Mouse (Mus musculus): ENCODE data around the gene Hnrnpul1. TPM values are rescaled to one million over a fixed set of nuclear protein-coding genes. Genes with fewer than 3 reads are reported as not detected.
A peak's percentile ranks its signal among the peaks of the same experiment; 100 is the strongest.

The Hnrnpul1 gene
- polyA plus RNA-seq, 1 experiment from 2014 or later = 51.5 TPM

GRCm38 (mm10) chr7:25768229-25768628 is 13.7 kb upstream of the Hnrnpul1 start:
- Histone ChIP-seq H3K27ac (no peak overlapping the region), H3K4me2 (replicated peaks) (no peak overlapping the region), H3K4me1 (replicated peaks) (no peaks in the 10 kb centered on the region), H3K27me3 (replicated peaks) (no peaks in the 10 kb centered on the region), H3K9me3 (no peaks in the 10 kb centered on the region), H3K4me3 (replicated peaks) (no peak overlapping the region), H3K9ac (no peak overlapping the region), H3K36me3 (peaks cover 33% of the 10 kb centered on the region; the same call in 1 of the 2 replicates)
- WGBS = 87% methylated on average over 5 of the region's 5 CpGs
- no peak for ATAC-seq

GRCm38 (mm10) chr7:25766108-25766507 is 11.6 kb upstream of the Hnrnpul1 start:
- Histone ChIP-seq H3K4me1 (replicated peaks) (no peaks in the 10 kb centered on the region), H3K9ac (no peak overlapping the region), H3K27me3 (replicated peaks) (no peaks in the 10 kb centered on the region), H3K27ac (no peak overlapping the region), H3K4me2 (replicated peaks) (no peak overlapping the region), H3K9me3 (no peaks in the 10 kb centered on the region), H3K4me3 (replicated peaks) (no peak overlapping the region), H3K36me3 (peaks cover 33% of the 10 kb centered on the region; the same call in 1 of the 2 replicates)
- no peak for ATAC-seq
- 86% methylated on average over 6 of the region's 6 CpGs for WGBS

DNA sequence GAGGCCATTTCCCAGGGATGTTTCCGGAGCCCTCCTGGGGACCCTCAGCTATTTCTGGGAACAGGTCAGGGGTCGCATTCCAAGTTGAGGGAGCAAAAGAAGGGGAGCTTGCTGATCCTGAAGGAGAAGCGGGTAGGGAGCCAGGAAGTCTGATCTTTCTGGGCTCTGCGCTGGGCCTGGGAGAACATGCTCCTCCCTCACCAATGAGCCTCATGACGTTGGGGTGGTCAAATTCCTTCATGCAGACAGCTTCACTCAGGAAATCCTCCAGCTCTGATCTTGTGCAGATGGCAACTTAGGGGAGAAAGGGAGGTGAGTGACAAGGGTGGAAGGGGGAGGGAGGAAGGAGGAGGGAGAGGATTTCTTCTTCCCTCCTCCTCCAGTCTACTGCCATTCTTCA is 9.7 kb upstream of the Hnrnpul1 start:
- Histone ChIP-seq H3K4me3 (replicated peaks) (no peak overlapping the region), H3K9me3 (no peaks in the 10 kb centered on the region), H3K4me2 (replicated peaks) (no peak overlapping the region), H3K27me3 (replicated peaks) (no peaks in the 10 kb centered on the region), H3K9ac (no peak overlapping the region), H3K4me1 (replicated peaks) (no peaks in the 10 kb centered on the region), H3K27ac (peak overlapping the region; percentile 28; the same call in 1 of the 2 replicates), H3K36me3 (peaks cover 21% of the 10 kb centered on the region; the same call in 1 of the 2 replicates)
- 49% methylated on average over 5 of the region's 5 CpGs for WGBS
- ATAC-seq = peak; percentile 46; the same call in 1 of the 2 replicates

- Histone ChIP-seq H3K9ac (no peak overlapping the region), H3K36me3 (peaks cover 19% of the 10 kb centered on the region), H3K4me2 (replicated peaks) (no peak overlapping the region), H3K4me1 (replicated peaks) (no peaks in the 10 kb centered on the region), H3K4me3 (replicated peaks) (no peak overlapping the region), H3K9me3 (no peaks in the 10 kb centered on the region), H3K27ac (peak overlapping the region; percentile 28; the same call in 1 of the 2 replicates), H3K27me3 (replicated peaks) (no peaks in the 10 kb centered on the region)
- no peak for ATAC-seq
- 54% methylated on average over 11 of the region's 11 CpGs for WGBS
Observed at GRCm38 (mm10) chr7:25763678-25764077, 9.1 kb upstream of the Hnrnpul1 start.

DNA sequence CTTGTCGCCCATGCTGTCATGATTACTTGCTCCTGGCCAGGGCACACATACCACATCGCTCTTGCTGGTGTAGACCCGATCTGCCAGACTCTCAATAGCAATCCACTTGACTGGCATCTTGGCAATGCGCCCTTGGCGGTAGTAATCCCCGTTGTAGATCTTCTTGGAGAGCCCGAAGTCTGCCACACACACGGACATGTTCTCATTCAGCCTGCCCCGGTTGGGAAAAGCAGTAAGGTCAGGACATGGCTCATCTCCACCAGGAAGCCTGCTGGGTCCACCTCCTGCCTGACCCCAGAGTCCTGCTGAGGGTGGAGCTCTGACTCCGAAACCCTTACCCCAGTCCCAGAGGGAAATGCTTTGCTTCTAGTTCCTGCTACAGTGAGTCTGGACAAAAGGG is 6.8 kb upstream of the Hnrnpul1 start:
- Histone ChIP-seq H3K9me3 (no peaks in the 10 kb centered on the region), H3K27ac (no peak overlapping the region), H3K4me3 (replicated peaks) (no peak overlapping the region), H3K27me3 (replicated peaks) (no peaks in the 10 kb centered on the region), H3K9ac (no peak overlapping the region), H3K36me3 (peaks cover 10% of the 10 kb centered on the region), H3K4me2 (replicated peaks) (no peak overlapping the region), H3K4me1 (replicated peaks) (no peaks in the 10 kb centered on the region)
- no peak for ATAC-seq
- 74% methylated on average over 10 of the region's 10 CpGs for WGBS

GRCm38 (mm10) chr7:25756011-25756410 is 1.5 kb upstream of the Hnrnpul1 start:
- Histone ChIP-seq H3K9ac (peak overlapping the region; percentile 17; the same call in 1 of the 2 replicates), H3K9me3 (no peaks in the 10 kb centered on the region), H3K27me3 (replicated peaks) (no peaks in the 10 kb centered on the region), H3K4me3 (replicated peaks) (peak overlapping the region; percentile 77), H3K4me2 (replicated peaks) (peak overlapping the region; percentile 87), H3K27ac (peak overlapping the region; percentile 98), H3K36me3 (peaks cover 9% of the 10 kb centered on the region), H3K4me1 (replicated peaks) (peaks cover 16% of the 10 kb centered on the region; the same call in 1 of the 2 replicates)
- WGBS = under 1% methylated on average over 18 of the region's 18 CpGs
- peak; percentile 35 for ATAC-seq

GRCm38 (mm10) chr7:25755468-25755833 is 894 bp upstream of the Hnrnpul1 start:
- WGBS = 0% methylated on average over 15 of the region's 15 CpGs
- H3K9ac ChIP-seq = peak overlapping the region; percentile 17

GRCm38 (mm10) chr7:25754439-25754737 is 169 bp downstream of the Hnrnpul1 start:
- WGBS = 1% methylated on average over 30 of the region's 30 CpGs

More at GRCm38 (mm10) chr7:25755468-25755833, 894 bp upstream of the Hnrnpul1 start:
- Histone ChIP-seq H3K27ac (peak overlapping the region; percentile 98), H3K9me3 (no peaks in the 10 kb centered on the region), H3K4me3 (replicated peaks) (peak overlapping the region; percentile 77), H3K4me1 (replicated peaks) (peaks cover 16% of the 10 kb centered on the region; the same call in 1 of the 2 replicates), H3K36me3 (peaks cover 12% of the 10 kb centered on the region), H3K27me3 (replicated peaks) (no peaks in the 10 kb centered on the region), H3K4me2 (replicated peaks) (peak overlapping the region; percentile 87)
- ATAC-seq = peak; percentile 63

DNA sequence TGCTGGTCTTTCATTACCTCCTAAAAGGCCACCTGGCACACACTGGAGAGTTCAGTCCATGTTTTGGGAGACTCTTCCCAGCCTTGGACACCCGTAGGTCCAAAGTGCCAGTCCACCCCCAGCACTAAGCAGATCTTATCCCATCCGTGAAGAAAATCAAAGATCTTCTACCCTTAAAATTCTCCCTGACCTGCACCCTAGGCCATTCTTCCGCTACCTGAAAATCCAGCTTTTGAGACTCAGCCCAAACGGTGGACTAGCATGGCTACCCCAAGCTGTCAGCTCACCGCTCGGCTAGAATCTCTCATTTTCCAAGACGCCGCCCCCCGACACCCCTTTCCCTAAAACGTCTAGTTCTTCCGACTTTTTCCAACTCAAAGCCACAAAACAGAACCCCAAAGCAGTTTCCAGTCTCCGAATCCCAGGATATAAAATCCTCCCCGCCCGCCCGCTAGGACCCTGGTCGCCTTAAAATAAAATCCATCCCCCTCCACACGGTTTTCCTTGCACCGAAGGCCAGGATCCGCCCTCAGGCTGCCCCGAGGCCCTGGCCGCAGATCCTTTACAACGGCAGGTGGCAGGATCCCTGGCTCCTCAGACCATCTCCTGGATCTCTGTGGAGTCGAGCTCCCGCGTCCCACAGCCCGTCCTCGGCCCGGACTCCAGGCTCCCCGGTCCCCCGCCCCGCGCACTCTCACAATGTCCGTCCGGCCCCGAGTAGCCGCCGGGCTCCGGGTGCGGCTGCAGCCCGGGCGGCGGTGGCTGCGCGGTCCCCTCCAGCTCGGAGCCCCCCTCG is 716 bp downstream of the Hnrnpul1 start:
- Histone ChIP-seq H3K27ac (peak overlapping the region; percentile 98), H3K4me2 (replicated peaks) (peak overlapping the region; percentile 79), H3K27me3 (replicated peaks) (no peaks in the 10 kb centered on the region), H3K4me1 (replicated peaks) (peaks cover 16% of the 10 kb centered on the region; the same call in 1 of the 2 replicates), H3K4me3 (replicated peaks) (peak overlapping the region; percentile 77), H3K9ac (peak overlapping the region; percentile 92), H3K36me3 (peaks cover 21% of the 10 kb centered on the region), H3K9me3 (no peaks in the 10 kb centered on the region)
- WGBS = under 1% methylated on average over 46 of the region's 46 CpGs
- ATAC-seq = peak; percentile 8

More at GRCm38 (mm10) chr7:25754439-25754737, 169 bp downstream of the Hnrnpul1 start:
- ATAC-seq = no peak
- peak overlapping the region; percentile 98 for H3K27ac ChIP-seq
- H3K9me3 ChIP-seq = no peaks in the 10 kb centered on the region
- H3K4me1 ChIP-seq (replicated peaks) = peaks cover 16% of the 10 kb centered on the region; the same call in 1 of the 2 replicates
- H3K4me2 ChIP-seq (replicated peaks) = peak overlapping the region; percentile 79; the same call in 1 of the 2 replicates
- H3K36me3 ChIP-seq = peaks cover 20% of the 10 kb centered on the region
- peak overlapping the region; percentile 77 for H3K4me3 ChIP-seq (replicated peaks)
- H3K27me3 ChIP-seq (replicated peaks) = no peaks in the 10 kb centered on the region
- peak overlapping the region; percentile 92 for H3K9ac ChIP-seq

DNA sequence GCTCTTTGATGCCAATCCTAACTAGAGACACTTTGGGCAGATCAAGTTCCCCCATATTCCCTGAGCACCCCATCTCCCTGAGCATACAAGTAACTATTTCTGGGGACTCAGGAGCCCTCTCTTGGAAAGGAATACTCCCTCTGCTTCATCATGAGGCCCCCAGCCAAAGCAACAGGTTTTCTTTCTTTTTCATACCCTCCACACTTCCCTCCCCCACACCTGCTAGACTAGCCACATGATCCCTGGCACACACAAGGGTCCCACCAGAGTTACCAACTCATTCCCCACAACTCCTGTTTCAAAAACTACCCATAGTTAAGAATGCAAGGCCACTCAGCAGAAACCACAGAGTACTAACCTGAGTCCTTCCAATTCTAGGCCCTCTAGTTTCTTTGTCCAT is 1.5 kb downstream of the Hnrnpul1 start:
- H3K9me3 ChIP-seq = no peaks in the 10 kb centered on the region
- peak overlapping the region; percentile 79 for H3K4me2 ChIP-seq (replicated peaks)
- no peak for ATAC-seq
- peaks cover 22% of the 10 kb centered on the region for H3K36me3 ChIP-seq
- H3K4me1 ChIP-seq (replicated peaks) = peaks cover 16% of the 10 kb centered on the region; the same call in 1 of the 2 replicates
- H3K9ac ChIP-seq = peak overlapping the region; percentile 92
- peak overlapping the region; percentile 77 for H3K4me3 ChIP-seq (replicated peaks)
- H3K27me3 ChIP-seq (replicated peaks) = no peaks in the 10 kb centered on the region
- peak overlapping the region; percentile 98; the same call in 1 of the 2 replicates for H3K27ac ChIP-seq

- H3K4me2 ChIP-seq (replicated peaks) = no peak overlapping the region
- ATAC-seq = no peak
- no peak overlapping the region for H3K4me3 ChIP-seq (replicated peaks)
- no peaks in the 10 kb centered on the region for H3K27me3 ChIP-seq (replicated peaks)
- no peaks in the 10 kb centered on the region for H3K9me3 ChIP-seq
- H3K4me1 ChIP-seq (replicated peaks) = peaks cover 1% of the 10 kb centered on the region; the same call in 1 of the 2 replicates
- no peak overlapping the region for H3K27ac ChIP-seq
- 65% methylated on average over 3 of the region's 3 CpGs for WGBS
- H3K36me3 ChIP-seq = peaks cover 75% of the 10 kb centered on the region
- H3K9ac ChIP-seq = no peak overlapping the region
Observed at GRCm38 (mm10) chr7:25746844-25747243, 7.7 kb downstream of the Hnrnpul1 start.

GRCm38 (mm10) chr7:25738277-25738676 is 16.3 kb downstream of the Hnrnpul1 start:
- H3K27ac ChIP-seq = no peak overlapping the region
- WGBS = 90% methylated on average over 3 of the region's 3 CpGs
- peaks cover 79% of the 10 kb centered on the region for H3K36me3 ChIP-seq
- no peak overlapping the region for H3K4me3 ChIP-seq (replicated peaks)
- H3K4me2 ChIP-seq (replicated peaks) = no peak overlapping the region
- no peaks in the 10 kb centered on the region for H3K4me1 ChIP-seq (replicated peaks)
- no peak for ATAC-seq
- no peaks in the 10 kb centered on the region for H3K9me3 ChIP-seq
- no peak overlapping the region for H3K9ac ChIP-seq
- no peaks in the 10 kb centered on the region for H3K27me3 ChIP-seq (replicated peaks)

All from intestine, embryonic 15.5 days (tissue).